Mouse (Mus musculus) heart, adult 2 months (tissue): Measurements from ENCODE around the gene Kcnk1.

Source experiments
- CTCF ChIP-seq: fragments of 200-600 bp; IDR thresholded peaks from 2 replicates; pipeline ENCODE4 v1.8.1; 2022; ENCODE audit warnings: antibody characterized with exemption, mild to moderate bottlenecking, moderate library complexity
- POLR2A ChIP-seq: fragments of 200-500 bp; IDR thresholded peaks from 2 replicates; pipeline ENCODE4 v1.6.1; 2011; ENCODE audit warnings: mild to moderate bottlenecking, low read depth, low read length, control low read depth; ENCODE audit not compliant: insufficient read depth

DNA sequence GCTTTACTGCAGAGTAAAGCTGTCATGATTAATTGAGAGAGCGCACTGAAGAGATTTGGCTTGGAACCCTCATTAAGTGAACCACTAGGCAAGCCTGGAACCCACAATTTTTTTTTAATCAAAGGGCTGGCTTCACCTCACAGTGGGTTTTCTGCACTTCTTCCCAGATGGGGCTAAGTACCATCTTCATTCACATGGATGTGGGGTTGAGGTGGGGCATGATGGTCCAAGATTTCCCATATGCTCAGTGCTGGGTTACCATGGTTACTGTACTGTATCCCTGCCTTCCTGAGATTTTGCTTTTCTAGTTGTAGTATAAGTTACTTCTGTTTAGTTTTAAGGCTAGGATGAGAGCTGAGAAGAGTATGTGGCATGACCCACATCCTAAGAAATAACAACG, 9.6 kb upstream of the Kcnk1 start:
- TF ChIP-seq CTCF = no peak
- no peak for TF ChIP-seq POLR2A
